Mouse (Mus musculus) macrophage (primary cell): ENCODE data around the gene Coro2b. TPM values are rescaled to one million over a fixed set of nuclear protein-coding genes. Genes with fewer than 3 reads are reported as not detected.
A peak's percentile ranks its signal among the peaks of the same experiment; 100 is the strongest.

Source experiments
- H3K27ac ChIP-seq: fragments of 350-480 bp; formaldehyde crosslinking; 2 replicates; pipeline ENCODE4 v1.9.0; 2021
- H3K36me3 ChIP-seq: fragments of 350-480 bp; formaldehyde crosslinking; 2 replicates; pipeline ENCODE4 v1.9.0; 2021; ENCODE audit errors: inconsistent target
- H3K4me3 ChIP-seq: fragments of 350-480 bp; formaldehyde crosslinking; 2 replicates; pipeline ENCODE4 v1.9.0; 2021; ENCODE audit errors: inconsistent target
- H3K79me2 ChIP-seq: fragments of 350-480 bp; formaldehyde crosslinking; 2 replicates; pipeline ENCODE4 v1.9.0; 2021; ENCODE audit errors: inconsistent target
- WGBS: methylation state at CpG from one replicate; pipeline ENCODE4 v1.1.7; 2026; ENCODE audit warnings: inconsistent platforms; ENCODE audit not compliant: missing documents; 5-methylcytosine and 5-hydroxymethylcytosine counted together
- polyA plus RNA-seq: library from polyadenylated mRNA; stranded (reverse); fragments of 250-400 nt; gene quantifications from 3 replicates; pipeline ENCODE4 v1.2.4, GENCODE M21; 2018; ENCODE audit warnings: inconsistent platforms

Coro2b gene
- polyA plus RNA-seq, 1 experiment from 2014 or later, result 5.9 TPM

DNA sequence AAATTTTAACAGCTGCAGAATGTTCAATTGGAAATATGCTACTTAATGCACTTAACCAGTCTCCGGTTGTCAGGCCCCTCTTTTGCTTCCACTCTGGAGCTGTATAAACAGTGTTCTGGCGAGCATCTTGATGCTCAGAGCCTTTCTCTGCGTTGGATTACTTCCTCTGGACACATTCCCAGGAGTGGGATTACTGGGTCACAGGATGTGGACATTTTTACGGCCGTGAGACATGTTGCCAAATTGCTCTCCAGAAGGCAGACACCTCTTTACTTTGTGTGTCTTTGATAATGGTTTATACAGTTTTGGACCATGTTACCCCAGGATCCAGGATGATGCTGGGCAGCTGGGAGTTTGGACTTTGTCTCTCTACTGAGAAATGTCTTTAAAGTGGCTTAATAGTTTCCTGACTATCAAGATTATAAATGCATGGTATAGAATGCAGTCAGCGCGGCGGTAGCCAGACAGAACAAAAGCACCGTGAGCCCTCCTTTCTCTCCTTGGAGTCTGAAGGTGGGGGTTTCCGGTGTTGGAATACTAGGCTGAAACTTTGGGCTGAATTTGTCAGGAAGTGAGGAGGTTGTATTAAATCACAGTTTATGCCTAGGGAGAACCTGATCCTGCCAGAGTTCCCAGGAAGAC is 23.2 kb downstream of the Coro2b start:
- 94% methylated on average over 10 of the region's 10 CpGs for WGBS
- no peak overlapping the region for H3K27ac ChIP-seq
- no peak overlapping the region for H3K4me3 ChIP-seq
- H3K36me3 ChIP-seq, result no peaks in the 10 kb centered on the region
- H3K79me2 ChIP-seq, result no peaks in the 10 kb centered on the region

DNA sequence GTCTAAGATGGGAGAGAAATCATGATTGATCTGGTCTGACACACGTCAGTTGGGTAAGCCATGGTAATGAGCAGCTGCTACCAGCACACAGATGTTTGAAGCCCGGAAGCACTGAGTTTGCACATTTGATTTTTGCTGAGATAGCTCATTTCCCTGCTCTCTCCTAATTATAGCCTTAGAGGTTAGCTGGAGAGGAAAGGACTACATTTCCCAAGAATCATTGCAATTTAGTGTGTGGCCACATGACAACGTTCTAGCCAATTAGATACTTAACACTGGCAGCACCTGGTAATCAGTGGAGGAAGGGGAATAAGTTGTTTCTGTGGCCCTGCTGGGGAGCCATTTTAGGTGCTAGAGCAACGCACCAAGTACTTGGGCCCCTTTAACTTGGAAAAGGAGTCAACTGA is 26.3 kb downstream of the Coro2b start:
- WGBS, result 60% methylated on average over 3 of the region's 4 CpGs
- H3K36me3 ChIP-seq, result no peaks in the 10 kb centered on the region
- H3K4me3 ChIP-seq, result no peak overlapping the region
- peak overlapping the region; percentile 32 for H3K27ac ChIP-seq
- no peaks in the 10 kb centered on the region for H3K79me2 ChIP-seq

GRCm38 (mm10) chr9:62509617-62510016 is 27.2 kb downstream of the Coro2b start:
- Histone ChIP-seq H3K4me3 (no peak overlapping the region), H3K36me3 (no peaks in the 10 kb centered on the region), H3K27ac (no peak overlapping the region), H3K79me2 (no peaks in the 10 kb centered on the region)
- WGBS, result 56% methylated on average over 6 of the region's 6 CpGs

DNA sequence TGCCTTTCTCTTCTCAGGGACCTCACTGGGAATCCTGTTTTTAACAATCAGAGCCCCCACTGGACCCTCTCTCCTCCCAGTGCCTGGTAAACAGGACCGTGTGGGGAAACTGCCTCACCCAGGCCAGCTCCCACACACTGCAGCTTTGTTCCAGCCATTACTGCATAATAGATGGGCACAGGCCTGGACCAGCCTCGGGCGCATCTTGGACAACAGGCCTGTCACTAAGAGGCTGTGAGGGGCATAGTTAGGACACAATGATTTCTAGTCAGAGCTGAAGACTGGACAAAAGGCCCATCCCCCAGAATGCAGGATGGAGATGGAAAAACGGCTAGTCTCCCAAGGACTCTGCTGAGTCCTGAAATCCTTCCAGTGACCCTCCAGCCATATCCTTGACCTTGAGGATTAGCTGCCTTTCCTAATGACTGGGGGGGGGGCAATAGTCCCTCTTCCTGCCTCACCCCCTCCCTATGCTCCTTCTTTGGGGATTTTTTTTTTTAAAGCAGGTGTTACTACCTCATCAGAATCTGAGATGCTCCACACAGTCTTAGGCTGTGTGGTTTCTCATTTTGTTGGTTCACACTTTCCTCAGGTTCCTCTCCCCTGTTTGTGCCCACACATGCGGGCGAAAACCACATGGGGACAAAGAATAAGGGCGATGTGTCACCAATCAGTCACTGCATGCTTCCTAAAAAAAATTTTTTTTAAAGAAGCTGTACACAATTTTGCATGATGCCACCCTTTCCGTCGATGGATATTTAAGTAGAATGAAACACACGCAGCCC is 27.9 kb downstream of the Coro2b start:
- Histone ChIP-seq H3K4me3 (no peak overlapping the region), H3K36me3 (no peaks in the 10 kb centered on the region), H3K79me2 (no peaks in the 10 kb centered on the region), H3K27ac (no peak overlapping the region)
- WGBS, result 71% methylated on average over 10 of the region's 10 CpGs

- WGBS, result 88% methylated on average over 11 of the region's 11 CpGs
- Histone ChIP-seq H3K36me3 (no peaks in the 10 kb centered on the region), H3K27ac (no peak overlapping the region), H3K79me2 (no peaks in the 10 kb centered on the region), H3K4me3 (no peak overlapping the region)
Observed at GRCm38 (mm10) chr9:62506467-62507067, 30.3 kb downstream of the Coro2b start.

- no peaks in the 10 kb centered on the region for H3K79me2 ChIP-seq
- 84% methylated on average over 7 of the region's 7 CpGs for WGBS
- H3K4me3 ChIP-seq, result no peak overlapping the region
- no peaks in the 10 kb centered on the region for H3K36me3 ChIP-seq
- H3K27ac ChIP-seq, result no peak overlapping the region
Observed at GRCm38 (mm10) chr9:62504129-62504528, 32.7 kb downstream of the Coro2b start.

GRCm38 (mm10) chr9:62502361-62502760 is 34.5 kb downstream of the Coro2b start:
- 66% methylated on average over 2 of the region's 2 CpGs for WGBS
- H3K79me2 ChIP-seq, result no peaks in the 10 kb centered on the region

GRCm38 (mm10) chr9:62501566-62501965 is 35.3 kb downstream of the Coro2b start:
- no peaks in the 10 kb centered on the region for H3K79me2 ChIP-seq
- no peak overlapping the region for H3K4me3 ChIP-seq
- 93% methylated on average over 3 of the region's 3 CpGs for WGBS
- H3K36me3 ChIP-seq, result no peaks in the 10 kb centered on the region
- H3K27ac ChIP-seq, result no peak overlapping the region

More at GRCm38 (mm10) chr9:62502361-62502760, 34.5 kb downstream of the Coro2b start:
- no peak overlapping the region for H3K27ac ChIP-seq
- H3K4me3 ChIP-seq, result no peak overlapping the region
- H3K36me3 ChIP-seq, result no peaks in the 10 kb centered on the region

DNA sequence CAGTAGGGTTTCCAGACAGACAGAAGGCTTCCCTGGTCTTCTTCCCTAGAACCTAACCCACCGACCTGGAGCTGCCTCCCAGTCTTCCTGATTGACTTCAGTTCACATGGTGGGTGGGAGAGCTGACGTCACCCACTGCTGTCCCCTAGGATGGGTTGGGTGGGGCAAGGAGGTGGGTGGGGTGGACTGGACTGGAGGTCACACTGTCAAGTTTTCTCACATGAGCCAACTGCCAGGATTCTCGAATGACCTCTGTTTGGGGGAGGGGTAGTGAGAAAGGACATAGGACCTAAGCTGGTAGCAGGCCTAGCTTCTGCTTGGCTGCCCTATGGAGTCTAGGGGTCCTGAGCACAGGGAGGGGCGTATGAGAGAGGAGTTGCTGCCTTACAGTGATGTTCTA is 36.8 kb downstream of the Coro2b start:
- no peak overlapping the region for H3K27ac ChIP-seq

GRCm38 (mm10) chr9:62498945-62499344 is 37.9 kb downstream of the Coro2b start:
- WGBS, result 81% methylated on average over 6 of the region's 6 CpGs
- Histone ChIP-seq H3K27ac (no peak overlapping the region), H3K79me2 (no peaks in the 10 kb centered on the region), H3K36me3 (no peaks in the 10 kb centered on the region), H3K4me3 (no peak overlapping the region)

More for the DNA sequence above, 36.8 kb downstream of the Coro2b start:
- 87% methylated on average over 4 of the region's 4 CpGs for WGBS
- Histone ChIP-seq H3K36me3 (no peaks in the 10 kb centered on the region), H3K4me3 (no peak overlapping the region), H3K79me2 (no peaks in the 10 kb centered on the region)

DNA sequence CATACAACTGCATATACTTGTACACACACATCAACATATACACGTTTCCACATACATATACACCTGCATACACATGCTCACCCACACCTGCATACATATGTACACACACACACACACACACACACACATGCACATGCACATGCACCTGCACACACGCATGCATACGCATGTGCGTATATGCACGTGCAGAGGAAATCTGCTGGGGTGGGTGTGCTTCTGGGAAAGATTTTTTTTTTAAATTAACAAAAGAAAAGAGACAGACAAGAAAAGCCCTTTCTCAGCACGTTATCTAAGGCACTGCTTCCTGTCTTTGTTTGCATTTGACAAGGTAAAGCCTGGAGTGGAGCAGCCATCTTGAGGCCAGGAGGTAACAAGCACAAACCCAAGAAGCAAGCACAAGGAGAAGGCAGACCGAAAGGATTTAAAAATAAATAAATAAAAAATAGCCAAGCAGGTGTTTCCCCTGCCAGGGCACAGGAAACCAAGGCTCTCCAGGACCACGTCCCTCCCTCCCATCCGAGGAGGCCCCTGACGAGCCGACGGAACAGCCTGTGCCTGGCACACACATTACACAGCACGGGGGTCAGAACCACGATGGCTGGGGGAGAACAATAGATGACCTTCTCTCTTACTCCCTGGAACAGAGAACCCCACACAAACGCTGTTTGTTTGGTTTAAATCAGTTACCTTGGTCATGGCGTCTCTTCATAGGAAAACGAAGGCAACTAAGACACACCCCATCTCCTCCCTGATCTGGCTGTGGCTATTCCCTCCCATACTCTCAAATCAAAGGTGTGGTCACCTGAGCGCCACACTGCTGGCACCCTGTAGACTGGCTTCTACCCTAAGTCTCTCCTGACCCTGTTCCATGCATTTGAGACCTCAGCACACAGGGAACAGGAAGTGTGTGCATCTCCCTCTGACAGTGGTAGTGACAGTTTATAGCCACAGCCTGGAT is 39.4 kb downstream of the Coro2b start:
- Histone ChIP-seq H3K79me2 (no peaks in the 10 kb centered on the region), H3K36me3 (no peaks in the 10 kb centered on the region), H3K27ac (no peak overlapping the region), H3K4me3 (no peak overlapping the region)
- WGBS, result 42% methylated on average over 18 of the region's 18 CpGs

DNA sequence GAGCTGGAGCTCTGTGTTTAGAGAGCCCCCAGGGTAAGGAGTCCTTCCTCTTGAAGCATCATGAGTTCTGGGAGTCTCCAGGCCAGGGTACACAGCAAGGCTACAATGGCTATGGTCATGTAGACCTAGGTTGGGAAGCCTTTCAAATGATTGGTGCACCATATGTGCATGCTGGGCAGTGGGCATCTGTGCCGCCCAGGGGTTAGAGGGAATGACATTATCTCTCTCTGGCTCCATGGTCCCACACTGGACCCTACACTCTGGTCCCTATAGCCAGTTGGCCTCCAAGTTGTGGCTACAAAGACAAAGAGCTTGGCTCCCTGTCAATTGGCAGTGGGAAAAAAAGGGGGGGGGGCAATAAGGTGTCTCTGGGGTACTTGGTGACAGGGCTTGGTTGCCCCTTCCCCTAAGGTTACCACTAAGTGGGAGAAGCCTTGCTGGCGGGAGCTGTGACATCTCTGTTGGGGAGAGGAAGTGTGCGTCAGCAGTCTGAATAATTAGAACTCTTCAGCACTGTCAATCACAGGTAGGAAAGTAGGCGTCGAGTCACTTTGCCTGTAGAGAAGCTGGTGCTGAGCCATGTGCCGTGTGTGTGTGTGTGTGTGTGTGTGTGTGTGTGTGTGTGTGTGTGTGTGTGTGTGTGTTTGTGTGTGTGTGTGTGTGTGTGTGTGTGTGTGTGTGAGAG is 44.4 kb downstream of the Coro2b start:
- H3K36me3 ChIP-seq, result no peaks in the 10 kb centered on the region
- no peaks in the 10 kb centered on the region for H3K79me2 ChIP-seq
- H3K27ac ChIP-seq, result no peak overlapping the region
- H3K4me3 ChIP-seq, result no peak overlapping the region
- WGBS, result 63% methylated on average over 5 of the region's 6 CpGs

DNA sequence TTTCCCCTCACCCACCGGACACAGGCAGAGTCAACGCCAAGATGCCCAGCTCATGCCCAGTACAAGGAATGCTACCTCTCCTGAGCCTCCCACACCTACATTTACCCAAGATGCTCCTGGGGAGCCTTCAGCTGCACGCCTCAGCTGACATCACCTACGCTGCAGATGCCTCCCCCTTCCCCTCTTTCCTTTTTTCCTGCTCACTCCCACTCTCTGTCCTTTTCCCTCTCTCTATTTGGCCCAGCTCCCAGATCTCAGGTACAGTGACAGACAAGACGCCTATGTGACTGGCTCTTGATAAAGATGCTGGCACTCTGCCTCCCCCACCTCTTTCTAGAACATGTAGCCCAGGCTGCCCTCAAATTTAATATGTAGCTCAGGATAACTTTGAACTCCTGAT is 45.2 kb downstream of the Coro2b start:
- WGBS, result 95% methylated on average over 4 of the region's 5 CpGs
- H3K79me2 ChIP-seq, result no peaks in the 10 kb centered on the region
- H3K4me3 ChIP-seq, result no peak overlapping the region

DNA sequence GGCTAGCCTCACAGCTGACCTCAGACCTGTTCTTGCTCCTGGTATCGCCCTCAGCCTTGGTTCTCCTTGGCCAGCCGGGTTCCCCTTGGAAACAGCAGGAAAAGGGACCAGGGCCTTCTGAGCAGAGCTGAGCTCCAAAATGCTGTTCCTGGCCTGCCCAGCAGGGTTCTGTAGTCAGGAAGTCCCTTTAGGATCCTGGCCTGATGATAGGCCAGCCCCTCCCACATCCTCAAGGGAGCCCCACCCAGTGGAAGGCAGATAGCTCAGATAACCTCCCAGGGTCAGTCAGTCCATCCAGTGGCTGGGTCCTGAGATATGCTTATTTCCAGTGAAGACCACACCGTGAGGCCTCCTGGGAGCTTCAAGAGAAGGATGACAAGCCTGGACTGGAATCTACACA is 45.7 kb downstream of the Coro2b start:
- 90% methylated on average over 3 of the region's 3 CpGs for whole genome bisulfite sequencing
- H3K36me3 ChIP-seq, result no peaks in the 10 kb centered on the region
- no peaks in the 10 kb centered on the region for H3K79me2 ChIP-seq
- H3K27ac ChIP-seq, result no peak overlapping the region
- H3K4me3 ChIP-seq, result no peak overlapping the region

More for the DNA sequence above, 45.2 kb downstream of the Coro2b start:
- Histone ChIP-seq H3K36me3 (no peaks in the 10 kb centered on the region), H3K27ac (no peak overlapping the region)
